Mouse (Mus musculus) hindlimb bud, embryonic 11.5 days (tissue): Measurements from ENCODE around the gene Zfp143.
"Not testable (repeated sequence)": the region's sequence is repeated elsewhere in the genome, so short reads cannot be mapped to it uniquely, and the experiment has no call there.

Experiments used
- DNase-seq: peaks from one replicate; pipeline ENCODE4 v3.0.0-alpha.2; 2012; ENCODE audit warnings: low read depth, low spot score; ENCODE audit errors: extremely low spot score

Zfp143 gene

DNA sequence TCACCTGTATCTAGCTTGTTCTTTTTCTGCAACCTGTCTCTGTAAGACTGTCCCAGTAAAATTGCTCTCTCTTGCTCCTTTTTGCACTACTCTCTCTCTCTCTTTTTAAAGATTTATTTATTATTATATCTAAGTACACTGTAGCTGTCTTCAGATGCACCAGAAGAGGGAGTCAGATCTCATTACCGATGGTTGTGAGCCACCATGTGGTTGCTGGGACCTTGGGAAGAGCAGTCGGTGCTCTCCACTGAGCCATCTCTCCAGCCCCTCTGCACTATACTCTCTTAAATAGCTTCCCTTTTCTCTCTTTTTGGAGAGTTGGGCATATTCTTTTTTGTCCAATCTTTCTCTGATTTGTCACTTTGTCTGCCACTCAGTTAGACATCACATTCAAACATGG lies 71.3 kb downstream of the Zfp143 start:
- DNase-seq: not testable (repeated sequence)

DNA sequence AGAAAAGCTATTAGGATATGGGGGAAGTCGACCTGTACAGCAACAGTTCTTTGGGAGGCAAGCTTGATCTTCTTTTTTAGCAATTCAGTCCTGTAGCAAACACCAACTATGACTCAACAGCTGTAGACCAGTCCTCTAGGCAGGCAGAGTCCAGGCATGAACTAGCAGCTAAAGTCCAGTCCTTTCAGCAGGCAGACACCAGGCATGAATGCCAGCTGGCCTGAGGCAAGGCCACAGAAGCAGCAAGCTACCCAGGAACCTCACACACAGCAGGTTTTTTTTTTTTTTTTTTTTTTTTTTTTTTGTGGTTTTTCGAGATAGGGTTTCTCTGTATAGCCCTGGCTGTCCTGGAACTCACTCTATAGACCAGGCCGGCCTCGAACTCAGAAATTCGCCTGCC lies 73.0 kb downstream of the Zfp143 start:
- DNase-seq: no peak

- no peak for DNase-seq
Measured at GRCm38 (mm10) chr7:110138538-110138937, 77.5 kb downstream of the Zfp143 start.

GRCm38 (mm10) chr7:110143863-110144262 lies 82.8 kb downstream of the Zfp143 start:
- no peak for DNase-seq
